Mouse (Mus musculus) left cerebral cortex, adult 9 months (tissue): ENCODE results near the gene Plin5.
"Not testable (repeated sequence)": the region's sequence is repeated elsewhere in the genome, so short reads cannot be mapped to it uniquely, and the experiment has no call there.

Experiments
- DNase-seq, 2 experiments: peaks; one replicate each; pipeline ENCODE4 v3.0.0; 2022; ENCODE audit warnings: low spot score in 2 of 2

The Plin5 gene

GRCm38 (mm10) chr17:56108334-56109044 lies 8.9 kb downstream of the Plin5 start:
- peak; percentile 55 to 75 for DNase-seq

- DNase-seq, result no peak
Observed at GRCm38 (mm10) chr17:56107736-56108135, 9.7 kb downstream of the Plin5 start.

- no peak for DNase-seq
Observed at GRCm38 (mm10) chr17:56106981-56107380, 10.4 kb downstream of the Plin5 start.

GRCm38 (mm10) chr17:56106436-56106835 lies 11.0 kb downstream of the Plin5 start:
- DNase-seq, result not testable (repeated sequence)

GRCm38 (mm10) chr17:56104821-56105220 lies 12.6 kb downstream of the Plin5 start:
- not testable (repeated sequence) for DNase-seq

GRCm38 (mm10) chr17:56103465-56104285 lies 13.7 kb downstream of the Plin5 start:
- no peak for DNase-seq

- DNase-seq, result no peak
Observed at GRCm38 (mm10) chr17:56102927-56103326, 14.5 kb downstream of the Plin5 start.

- DNase-seq, result no peak
Observed at GRCm38 (mm10) chr17:56102158-56102557, 15.2 kb downstream of the Plin5 start.

GRCm38 (mm10) chr17:56100811-56101210 lies 16.6 kb downstream of the Plin5 start:
- no peak for DNase-seq

GRCm38 (mm10) chr17:56098711-56099572 lies 18.5 kb downstream of the Plin5 start:
- DNase-seq, result no peak

GRCm38 (mm10) chr17:56098180-56098579 lies 19.2 kb downstream of the Plin5 start:
- DNase-seq, result no peak

GRCm38 (mm10) chr17:56096883-56097282 lies 20.5 kb downstream of the Plin5 start:
- DNase-seq, result no peak

- DNase-seq, result no peak
Observed at GRCm38 (mm10) chr17:56092794-56093193, 24.6 kb downstream of the Plin5 start.

GRCm38 (mm10) chr17:56092312-56092711 lies 25.1 kb downstream of the Plin5 start:
- no peak for DNase-seq

GRCm38 (mm10) chr17:56080781-56081585 lies 36.4 kb downstream of the Plin5 start:
- peak in 1 of 2 experiments; percentile 55 for DNase-seq

GRCm38 (mm10) chr17:56079921-56080320 lies 37.5 kb downstream of the Plin5 start:
- no peak for DNase-seq

GRCm38 (mm10) chr17:56078880-56079795 lies 38.3 kb downstream of the Plin5 start, which contains the start of gene Hdgfl2:
Hdgfl2 (plus strand) TSS chr17:56079634.
- peak; percentile 100 for DNase-seq

GRCm38 (mm10) chr17:56078361-56078760 lies 39.0 kb downstream of the Plin5 start:
- not testable (repeated sequence) for DNase-seq

- DNase-seq, result no peak
Observed at GRCm38 (mm10) chr17:56077523-56077922, 39.9 kb downstream of the Plin5 start.

GRCm38 (mm10) chr17:56074827-56075208 lies 42.6 kb downstream of the Plin5 start, which contains the start of gene Ubxn6:
Ubxn6 (minus strand) TSS chr17:56075028.
- DNase-seq, result peak; percentile 93 to 97
